Mouse (Mus musculus): Measurements from ENCODE around the gene Chchd1. TPM values are rescaled to one million over a fixed set of nuclear protein-coding genes. Genes with fewer than 3 reads are reported as not detected.
"Not testable (repeated sequence)": the region's sequence is repeated elsewhere in the genome, so short reads cannot be mapped to it uniquely, and the experiment has no call there.

Gene Chchd1
- polyA plus RNA-seq, 1 experiment from 2014 or later, result 191 TPM

GRCm38 (mm10) chr14:20695761-20696520 is 6.9 kb upstream of the Chchd1 start:
- peaks cover 28% of the 10 kb centered on the region for H3K4me1 ChIP-seq (replicated peaks; ENCODE audit: control insufficient read depth, insufficient read depth, low read length)

GRCm38 (mm10) chr14:20696986-20697385 is 5.8 kb upstream of the Chchd1 start:
- peaks cover 16% of the 10 kb centered on the region for H3K36me3 ChIP-seq (ENCODE audit: control insufficient read depth, insufficient read depth, low read length)
- H3K4me2 ChIP-seq (ENCODE audit: low read depth, low read length), result peak overlapping the region; percentile 87
- H3K9ac ChIP-seq (ENCODE audit: low read length), result peak overlapping the region; percentile 29
- H3K4me3 ChIP-seq (ENCODE audit: low read length), result peak overlapping the region; percentile 98
- no peaks in the 10 kb centered on the region for H3K27me3 ChIP-seq (ENCODE audit: control insufficient read depth, insufficient read depth, low read depth, low read length)
- ATAC-seq (ENCODE audit: low read depth), result no peak
- no peaks in the 10 kb centered on the region for H3K9me3 ChIP-seq (ENCODE audit: control insufficient read depth, low read length)
- peaks cover 36% of the 10 kb centered on the region for H3K4me1 ChIP-seq (replicated peaks; ENCODE audit: control insufficient read depth, insufficient read depth, low read length)
- no peak overlapping the region for H3K27ac ChIP-seq (ENCODE audit: low read length)
- 4% methylated on average over 1 of the region's 1 CpGs for WGBS

More at GRCm38 (mm10) chr14:20695761-20696520, 6.9 kb upstream of the Chchd1 start:
- peak overlapping the region; percentile 96 for H3K9ac ChIP-seq (ENCODE audit: low read length)
- H3K9me3 ChIP-seq (ENCODE audit: control insufficient read depth, low read length), result no peaks in the 10 kb centered on the region
- H3K4me2 ChIP-seq (ENCODE audit: low read depth, low read length), result peak overlapping the region; percentile 87
- H3K36me3 ChIP-seq (ENCODE audit: control insufficient read depth, insufficient read depth, low read length), result peaks cover 24% of the 10 kb centered on the region
- peak overlapping the region; percentile 99 for H3K27ac ChIP-seq (ENCODE audit: low read length)
- no peaks in the 10 kb centered on the region for H3K27me3 ChIP-seq (ENCODE audit: control insufficient read depth, insufficient read depth, low read depth, low read length)
- no peak for ATAC-seq (ENCODE audit: low read depth)
- WGBS, result 8% methylated on average over 27 of the region's 27 CpGs
- peak overlapping the region; percentile 98 for H3K4me3 ChIP-seq (ENCODE audit: low read length)

DNA sequence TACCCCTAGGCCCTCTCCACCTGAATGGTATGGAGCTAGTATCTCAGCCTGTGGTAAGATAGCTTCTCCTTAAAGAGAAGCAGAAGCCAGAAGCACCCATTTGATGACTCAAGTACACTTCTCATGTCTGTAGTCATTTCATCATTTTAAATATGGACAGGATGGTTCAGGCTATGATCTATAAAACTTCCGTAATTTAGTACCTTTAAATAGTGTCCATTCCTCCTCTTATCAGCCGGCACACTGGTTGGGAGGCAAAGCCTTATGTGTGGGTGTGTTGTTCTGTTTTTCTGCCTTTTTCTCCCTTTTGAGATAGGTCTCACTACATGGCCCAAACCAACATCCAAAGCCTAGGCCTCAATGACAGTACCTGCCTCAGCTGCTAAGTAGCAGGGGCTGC is 4.3 kb upstream of the Chchd1 start:
- no peak overlapping the region for H3K4me2 ChIP-seq (ENCODE audit: low read depth, low read length)
- no peaks in the 10 kb centered on the region for H3K9me3 ChIP-seq (ENCODE audit: control insufficient read depth, low read length)
- H3K4me1 ChIP-seq (replicated peaks; ENCODE audit: control insufficient read depth, insufficient read depth, low read length), result peaks cover 38% of the 10 kb centered on the region
- 88% methylated on average over 2 of the region's 2 CpGs for WGBS
- H3K4me3 ChIP-seq (ENCODE audit: low read length), result no peak overlapping the region
- H3K27me3 ChIP-seq (ENCODE audit: control insufficient read depth, insufficient read depth, low read depth, low read length), result no peaks in the 10 kb centered on the region
- H3K9ac ChIP-seq (ENCODE audit: low read length), result no peak overlapping the region
- no peak for ATAC-seq (ENCODE audit: low read depth)
- peaks cover 3% of the 10 kb centered on the region for H3K36me3 ChIP-seq (ENCODE audit: control insufficient read depth, insufficient read depth, low read length)
- no peak overlapping the region for H3K27ac ChIP-seq (ENCODE audit: low read length)

- 79% methylated on average over 3 of the region's 3 CpGs for WGBS
- Histone ChIP-seq H3K27ac (ENCODE audit: low read length) (no peak overlapping the region), H3K4me3 (ENCODE audit: low read length) (no peak overlapping the region), H3K9me3 (ENCODE audit: control insufficient read depth, low read length) (no peaks in the 10 kb centered on the region), H3K27me3 (ENCODE audit: control insufficient read depth, insufficient read depth, low read depth, low read length) (no peaks in the 10 kb centered on the region), H3K36me3 (ENCODE audit: control insufficient read depth, insufficient read depth, low read length) (peaks cover 3% of the 10 kb centered on the region; the same call in 1 of the 2 replicates), H3K9ac (ENCODE audit: low read length) (no peak overlapping the region), H3K4me2 (ENCODE audit: low read depth, low read length) (no peak overlapping the region), H3K4me1 (replicated peaks; ENCODE audit: control insufficient read depth, insufficient read depth, low read length) (peaks cover 37% of the 10 kb centered on the region)
- ATAC-seq (ENCODE audit: low read depth), result no peak
Observed at GRCm38 (mm10) chr14:20700362-20700761, 2.4 kb upstream of the Chchd1 start.

- H3K4me1 ChIP-seq (replicated peaks; ENCODE audit: control insufficient read depth, insufficient read depth, low read length), result peaks cover 30% of the 10 kb centered on the region
- no peak overlapping the region for H3K27ac ChIP-seq (ENCODE audit: low read length)
- H3K9ac ChIP-seq (ENCODE audit: low read length), result 0 out of 2 replicates have a peak overlapping the region, but pooled peaks have one; percentile 24
Observed at GRCm38 (mm10) chr14:20701554-20701953, 1.3 kb upstream of the Chchd1 start.

GRCm38 (mm10) chr14:20702096-20702740 is 588 bp upstream of the Chchd1 start:
- Histone ChIP-seq H3K4me3 (ENCODE audit: low read length) (peak overlapping the region; percentile 83), H3K36me3 (ENCODE audit: control insufficient read depth, insufficient read depth, low read length) (peaks cover 3% of the 10 kb centered on the region; the same call in 1 of the 2 replicates), H3K4me2 (ENCODE audit: low read depth, low read length) (peak overlapping the region; percentile 70), H3K9me3 (ENCODE audit: control insufficient read depth, low read length) (no peaks in the 10 kb centered on the region), H3K27me3 (ENCODE audit: control insufficient read depth, insufficient read depth, low read depth, low read length) (no peaks in the 10 kb centered on the region), H3K27ac (ENCODE audit: low read length) (peak overlapping the region; percentile 78), H3K9ac (ENCODE audit: low read length) (peak overlapping the region; percentile 83), H3K4me1 (replicated peaks; ENCODE audit: control insufficient read depth, insufficient read depth, low read length) (peaks cover 29% of the 10 kb centered on the region)
- WGBS, result 4% methylated on average over 15 of the region's 15 CpGs
- ATAC-seq (ENCODE audit: low read depth), result peak; percentile 40; the same call in 1 of the 2 replicates

More at GRCm38 (mm10) chr14:20701554-20701953, 1.3 kb upstream of the Chchd1 start:
- H3K4me2 ChIP-seq (ENCODE audit: low read depth, low read length), result peak overlapping the region; percentile 70
- ATAC-seq (ENCODE audit: low read depth), result no peak
- WGBS, result 67% methylated on average over 8 of the region's 8 CpGs
- peaks cover 3% of the 10 kb centered on the region; the same call in 1 of the 2 replicates for H3K36me3 ChIP-seq (ENCODE audit: control insufficient read depth, insufficient read depth, low read length)
- H3K27me3 ChIP-seq (ENCODE audit: control insufficient read depth, insufficient read depth, low read depth, low read length), result no peaks in the 10 kb centered on the region
- H3K9me3 ChIP-seq (ENCODE audit: control insufficient read depth, low read length), result no peaks in the 10 kb centered on the region
- peak overlapping the region; percentile 83 for H3K4me3 ChIP-seq (ENCODE audit: low read length)

DNA sequence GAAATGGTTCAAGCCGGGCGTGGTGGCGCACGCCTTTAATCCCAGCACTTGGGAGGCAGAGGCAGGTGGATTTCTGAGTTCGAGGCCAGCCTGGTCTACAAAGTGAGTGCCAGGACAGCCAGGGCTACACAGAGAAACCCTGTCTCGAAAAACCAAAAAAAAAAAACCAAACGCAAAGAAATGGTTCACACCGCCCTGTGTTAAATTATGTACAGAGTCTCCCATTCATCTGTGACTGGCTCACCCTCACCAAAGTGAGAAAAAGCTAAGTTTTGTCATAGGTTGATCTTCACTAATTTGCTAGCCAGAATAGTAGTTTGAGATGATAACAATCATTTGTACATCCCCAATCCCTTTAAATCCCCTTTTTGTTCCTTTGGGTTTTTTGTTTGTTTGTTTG is 655 bp downstream of the Chchd1 start:
- H3K9me3 ChIP-seq (ENCODE audit: control insufficient read depth, low read length); H3K36me3 ChIP-seq (ENCODE audit: control insufficient read depth, insufficient read depth, low read length); H3K27me3 ChIP-seq (ENCODE audit: control insufficient read depth, insufficient read depth, low read depth, low read length); ATAC-seq (ENCODE audit: low read depth): not testable (repeated sequence)
- H3K4me3 ChIP-seq (ENCODE audit: low read length), result peak overlapping the region; percentile 83
- 9% methylated on average over 7 of the region's 8 CpGs for WGBS
- peaks cover 22% of the 10 kb centered on the region for H3K4me1 ChIP-seq (replicated peaks; ENCODE audit: control insufficient read depth, insufficient read depth, low read length)
- H3K27ac ChIP-seq (ENCODE audit: low read length), result peak overlapping the region; percentile 78
- peak overlapping the region; percentile 83 for H3K9ac ChIP-seq (ENCODE audit: low read length)
- peak overlapping the region; percentile 70 for H3K4me2 ChIP-seq (ENCODE audit: low read depth, low read length)

DNA sequence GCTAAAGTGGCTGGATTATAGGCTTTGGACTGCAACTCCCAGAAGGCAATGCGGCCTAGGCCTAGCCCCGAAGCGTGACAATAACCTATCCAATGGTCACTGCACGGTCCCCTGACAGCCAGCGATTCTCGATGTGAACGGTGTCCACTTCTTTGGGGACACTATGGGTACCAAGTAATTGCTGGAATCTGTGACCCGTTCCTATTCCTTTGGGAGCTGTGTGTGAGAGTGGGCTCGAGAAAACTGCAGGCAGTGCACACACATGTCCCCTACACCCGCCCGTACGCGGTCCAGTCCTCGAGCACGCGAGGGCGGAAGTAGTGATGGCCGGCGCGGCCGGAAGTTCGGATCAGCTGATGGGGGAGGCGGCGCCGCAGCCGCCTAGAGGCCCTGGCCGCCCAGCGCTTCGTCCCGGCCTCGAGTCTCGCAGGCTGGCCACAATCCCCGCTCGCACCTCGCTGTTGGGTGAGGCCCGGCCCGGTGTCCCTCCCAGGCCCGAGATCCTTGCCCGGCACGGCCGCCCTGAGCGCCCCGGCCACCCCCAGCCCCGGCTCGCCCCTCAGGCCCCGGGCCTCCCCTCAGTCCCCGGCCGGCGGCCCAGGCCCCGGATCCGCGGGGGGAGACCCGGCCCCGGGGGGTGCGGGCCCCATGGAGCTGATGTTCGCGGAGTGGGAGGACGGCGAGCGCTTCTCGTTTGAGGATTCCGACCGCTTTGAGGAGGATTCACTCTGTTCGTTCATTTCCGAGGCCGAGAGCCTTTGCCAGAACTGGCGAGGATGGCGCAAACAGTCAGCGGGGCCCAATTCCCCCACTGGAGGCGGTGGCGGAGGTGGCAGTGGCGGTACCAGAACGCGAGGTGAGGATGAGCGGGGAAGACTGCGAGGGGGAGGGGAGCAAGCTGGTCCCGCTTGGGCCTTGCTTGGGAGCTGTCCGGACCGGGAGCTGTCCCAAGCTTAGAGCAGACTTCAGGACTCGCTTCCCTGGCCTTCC is 4.7 kb downstream of the Chchd1 start, which contains the start of gene Zswim8:
Gene Zswim8, plus strand, starts transcription at position 352 of the 990 bp plus-strand sequence.
- peak within 1 kb of the TSS; percentile 73 for H3K4me2 ChIP-seq (ENCODE audit: low read depth, low read length)
- H3K27ac ChIP-seq (ENCODE audit: low read length), result peak within 1 kb of the TSS; percentile 90
- H3K9me3 ChIP-seq (ENCODE audit: control insufficient read depth, low read length), result no peaks in the 10 kb centered on the region
- H3K36me3 ChIP-seq (ENCODE audit: control insufficient read depth, insufficient read depth, low read length), result peaks cover 12% of the 10 kb centered on the region; the same call in 1 of the 2 replicates
- peak; percentile 94 for ATAC-seq (ENCODE audit: low read depth)
- no peaks in the 10 kb centered on the region for H3K27me3 ChIP-seq (ENCODE audit: control insufficient read depth, insufficient read depth, low read depth, low read length)
- H3K4me1 ChIP-seq (replicated peaks; ENCODE audit: control insufficient read depth, insufficient read depth, low read length), result peaks cover 19% of the 10 kb centered on the region
- H3K9ac ChIP-seq (ENCODE audit: low read length), result peak within 1 kb of the TSS; percentile 98
- H3K4me3 ChIP-seq (ENCODE audit: low read length), result peak within 1 kb of the TSS; percentile 99
- under 1% methylated on average over 75 of the region's 80 CpGs for WGBS
